Mouse (Mus musculus): ENCODE data around the gene Hdac7.

The Hdac7 gene

DNA sequence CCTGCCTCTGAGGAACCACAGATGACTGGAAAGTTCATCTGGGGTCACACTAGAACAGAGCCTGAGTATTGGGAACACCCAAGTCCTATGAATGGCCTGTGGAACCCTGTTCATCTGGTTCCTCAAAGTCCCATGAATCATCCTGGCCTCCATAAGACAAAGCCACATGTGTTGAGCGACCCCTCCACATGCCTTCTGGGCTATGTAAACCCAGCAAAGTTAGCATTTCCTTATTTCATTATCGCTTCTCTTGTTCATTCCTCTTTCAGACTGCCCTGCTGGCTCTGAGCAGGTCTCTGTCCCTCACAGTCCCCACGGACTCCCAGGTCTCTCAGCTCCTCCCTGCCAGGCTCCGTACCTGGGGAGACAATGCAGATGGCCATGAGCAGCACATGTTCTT is 14.1 kb upstream of the Hdac7 start:
- DNase-seq (ENCODE audit: low read depth in 1 of 2, low spot score in 2 of 2) = no peak

DNA sequence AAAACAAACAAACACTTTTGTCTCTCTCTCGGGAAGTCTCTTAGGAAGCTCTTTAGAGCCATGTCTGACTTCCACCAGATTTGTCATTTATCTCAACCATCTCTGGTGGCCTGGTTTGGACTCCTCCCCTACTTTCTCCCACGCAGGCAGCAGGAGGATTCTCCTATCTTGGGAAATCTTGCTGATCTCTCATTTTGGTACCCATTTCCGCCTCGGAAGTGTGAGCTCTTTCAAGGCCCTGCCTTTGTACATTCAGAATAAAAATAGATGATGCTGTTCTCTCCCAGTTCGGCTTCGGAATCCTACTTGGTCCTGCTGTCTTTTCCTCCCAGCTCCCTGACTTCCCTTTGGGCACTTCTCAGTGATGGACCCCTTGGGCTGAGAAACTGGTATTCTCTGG is 10.2 kb upstream of the Hdac7 start:
- no peak for DNase-seq (ENCODE audit: low read depth in 1 of 2, low spot score in 2 of 2)

DNA sequence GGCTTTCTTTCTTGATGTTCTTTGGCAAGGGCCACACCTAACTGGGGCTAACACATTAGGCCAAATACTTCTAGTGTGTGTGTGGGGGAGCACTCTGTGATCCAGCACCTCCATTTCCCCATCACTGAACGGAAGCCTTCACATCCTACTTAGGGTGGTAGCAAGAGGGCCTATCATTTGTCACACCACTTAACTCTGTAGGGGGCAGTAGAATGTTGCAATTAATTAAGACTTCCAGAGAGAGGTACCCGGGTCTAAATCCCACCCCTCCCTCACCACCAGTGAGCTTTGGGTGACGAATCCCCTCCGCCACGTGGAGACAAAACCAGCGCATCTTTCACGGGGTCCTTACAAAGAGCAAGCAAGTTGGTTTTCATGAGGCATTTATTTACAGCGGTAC is 9.8 kb upstream of the Hdac7 start:
- DNase-seq (ENCODE audit: low read depth in 1 of 2, low spot score in 2 of 2) = no peak

DNA sequence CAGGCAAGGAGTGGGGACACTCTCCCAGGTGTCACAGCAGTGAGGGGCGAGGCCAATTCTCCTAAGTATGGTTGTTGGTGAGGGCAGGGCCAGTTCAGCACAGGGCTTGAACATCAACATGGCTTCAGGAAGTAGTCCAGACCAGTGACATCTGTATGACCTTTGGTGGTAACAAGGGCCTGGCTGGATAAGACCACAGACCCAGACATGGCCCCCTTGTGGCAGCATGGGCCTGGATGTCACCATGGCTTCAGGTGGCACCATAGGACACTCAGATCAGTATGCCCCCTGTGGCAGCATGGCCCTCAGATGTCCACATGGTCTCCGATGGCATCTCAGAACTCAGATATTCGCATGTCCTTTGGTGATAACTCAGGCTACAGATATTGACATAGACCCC is 8.0 kb upstream of the Hdac7 start:
- no peak for DNase-seq (ENCODE audit: low read depth in 1 of 2, low spot score in 2 of 2)

DNA sequence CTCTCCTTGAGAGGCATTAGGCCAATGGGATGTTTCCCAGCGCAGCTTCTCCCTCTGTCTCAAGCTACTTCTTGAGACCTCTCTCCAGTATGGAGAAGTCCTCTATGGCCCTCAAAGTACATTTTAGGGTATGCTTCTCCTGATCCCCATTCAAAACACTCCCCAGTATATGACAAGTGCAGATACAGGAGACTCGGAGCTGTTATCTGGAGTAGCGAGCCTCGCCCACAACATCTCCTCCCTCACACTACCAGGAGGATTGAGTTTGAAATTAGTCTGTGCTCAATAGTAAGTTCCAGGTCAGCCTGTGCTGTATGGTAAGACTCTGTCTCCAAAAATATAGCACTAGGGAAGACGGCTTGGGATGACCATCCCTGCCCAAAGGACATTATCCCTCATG is 6.7 kb upstream of the Hdac7 start:
- no peak for DNase-seq (ENCODE audit: low read depth in 1 of 2, low spot score in 2 of 2)

- no peak for DNase-seq (ENCODE audit: low read depth in 1 of 2, low spot score in 2 of 2)
Observed at GRCm38 (mm10) chr15:97850441-97850840, 6.1 kb upstream of the Hdac7 start.

- peak; percentile 70 to 75 for DNase-seq (ENCODE audit: low read depth in 1 of 2, low spot score in 2 of 2)
Observed at GRCm38 (mm10) chr15:97849116-97849911, 5.0 kb upstream of the Hdac7 start.

- no peak for DNase-seq (ENCODE audit: low read depth in 1 of 2, low spot score in 2 of 2)
Observed at GRCm38 (mm10) chr15:97847866-97848265, 3.6 kb upstream of the Hdac7 start.

DNA sequence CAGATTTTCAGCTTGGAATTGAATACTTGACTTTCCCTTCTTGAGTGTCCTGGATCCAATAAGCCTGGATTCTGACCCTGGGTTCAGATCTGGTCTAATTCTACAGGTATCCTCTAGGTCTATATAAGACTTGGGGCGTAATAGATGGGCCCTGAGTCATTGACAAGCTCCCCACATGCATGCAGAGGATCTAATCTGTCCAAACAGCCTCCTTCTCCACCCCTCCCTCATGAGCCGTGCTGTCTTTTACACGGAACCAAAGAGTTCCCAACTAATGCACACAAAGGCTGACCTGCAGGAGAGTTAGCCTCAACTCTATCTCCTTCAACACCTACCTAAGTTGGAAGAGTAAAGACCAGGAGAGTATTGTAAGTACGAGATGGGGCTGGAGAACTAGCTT is 3.0 kb upstream of the Hdac7 start:
- DNase-seq (ENCODE audit: low read depth in 1 of 2, low spot score in 2 of 2) = no peak

GRCm38 (mm10) chr15:97846121-97846882 is 2.0 kb upstream of the Hdac7 start:
- no peak for DNase-seq (ENCODE audit: low read depth in 1 of 2, low spot score in 2 of 2)

- DNase-seq (ENCODE audit: low read depth in 1 of 2, low spot score in 2 of 2) = no peak
Observed at GRCm38 (mm10) chr15:97843247-97843651, 1.1 kb downstream of the Hdac7 start.

GRCm38 (mm10) chr15:97842058-97842457 is 2.2 kb downstream of the Hdac7 start:
- DNase-seq (ENCODE audit: low read depth in 1 of 2, low spot score in 2 of 2) = no peak

- DNase-seq (ENCODE audit: low read depth in 1 of 2, low spot score in 2 of 2) = no peak
Observed at GRCm38 (mm10) chr15:97841383-97841782, 2.9 kb downstream of the Hdac7 start.

DNA sequence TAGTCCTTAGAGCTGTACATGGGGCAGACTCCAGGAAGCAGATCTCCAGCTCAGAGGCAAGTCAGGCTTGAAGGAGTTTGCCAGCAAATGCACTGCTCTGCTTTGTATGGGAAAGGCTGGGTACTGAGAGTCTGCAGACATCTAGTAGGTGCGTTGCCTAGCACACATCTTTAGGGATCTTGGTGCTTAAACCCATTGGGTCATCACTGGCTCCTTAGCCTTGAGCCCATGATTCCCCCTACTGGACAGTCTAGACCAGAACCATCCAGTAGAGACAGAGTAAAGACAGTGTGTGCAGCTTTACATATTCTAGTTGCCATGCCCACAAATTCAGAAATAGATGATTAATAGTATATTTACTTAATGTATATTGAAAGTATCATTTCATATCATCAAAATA is 3.5 kb downstream of the Hdac7 start:
- DNase-seq (ENCODE audit: low read depth in 1 of 2, low spot score in 2 of 2) = no peak

- no peak for DNase-seq (ENCODE audit: low read depth in 1 of 2, low spot score in 2 of 2)
Observed at GRCm38 (mm10) chr15:97839991-97840455, 4.3 kb downstream of the Hdac7 start.

DNA sequence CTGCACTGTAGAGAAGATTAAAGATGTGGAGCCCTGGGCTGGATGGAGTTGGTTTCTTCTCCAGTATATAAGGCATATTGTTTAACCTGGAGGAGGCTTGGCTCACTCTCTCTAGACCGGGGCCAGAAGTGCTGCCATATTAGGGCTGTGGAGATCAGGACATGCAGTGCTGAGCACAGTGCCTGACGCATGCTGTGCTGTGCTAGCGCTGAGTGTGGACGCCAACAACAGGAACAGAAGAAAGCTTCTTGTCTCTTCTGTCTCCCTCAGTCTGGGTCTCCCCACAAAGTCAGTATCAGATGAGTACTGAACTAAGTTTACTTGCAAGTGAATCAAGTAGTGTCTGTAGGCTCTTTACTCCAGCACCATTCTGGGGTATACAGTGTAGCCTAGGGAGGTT is 4.8 kb downstream of the Hdac7 start:
- DNase-seq (ENCODE audit: low read depth in 1 of 2, low spot score in 2 of 2) = no peak

DNA sequence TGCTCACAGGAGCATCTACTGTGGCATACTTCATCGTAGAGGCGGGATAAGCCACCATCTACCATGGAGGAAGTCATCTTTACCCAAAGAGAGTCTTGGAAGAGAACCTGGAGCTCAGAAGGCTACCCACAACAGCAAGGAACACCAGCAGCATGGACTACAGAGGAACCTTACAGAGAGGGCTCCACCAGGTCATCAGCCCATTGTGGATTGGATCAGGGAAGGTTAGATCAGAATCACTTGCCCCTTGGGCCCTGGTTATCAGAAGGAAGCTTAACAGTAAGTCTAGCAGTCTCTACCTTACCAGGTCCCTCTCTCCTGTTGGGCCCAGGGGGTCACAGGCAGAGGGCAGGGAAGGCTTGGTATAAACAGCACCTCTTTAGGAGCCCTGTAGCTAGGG is 5.3 kb downstream of the Hdac7 start:
- DNase-seq (ENCODE audit: low read depth in 1 of 2, low spot score in 2 of 2) = no peak

DNA sequence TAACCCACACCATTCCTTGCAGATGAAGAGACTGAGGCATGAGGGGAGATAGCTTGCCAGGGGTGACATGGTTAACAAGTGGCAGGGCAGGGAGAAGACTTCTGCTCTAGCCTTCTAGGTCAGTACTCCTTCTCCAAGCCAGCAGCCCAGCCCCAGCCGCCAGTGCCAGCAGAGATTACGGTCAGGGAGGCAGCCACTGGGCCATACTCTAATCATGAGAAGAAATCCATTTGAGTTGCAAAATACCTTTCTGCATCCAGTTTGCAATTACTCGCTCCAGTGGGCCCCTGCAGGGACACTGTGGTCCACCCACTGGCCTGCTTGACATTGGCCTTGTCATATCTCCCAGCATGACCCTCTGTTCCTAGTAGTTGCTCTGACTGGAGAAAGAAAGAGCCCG is 5.9 kb downstream of the Hdac7 start:
- no peak for DNase-seq (ENCODE audit: low read depth in 1 of 2, low spot score in 2 of 2)

GRCm38 (mm10) chr15:97837491-97838061 is 6.7 kb downstream of the Hdac7 start:
- no peak for DNase-seq (ENCODE audit: low read depth in 1 of 2, low spot score in 2 of 2)

- no peak for DNase-seq (ENCODE audit: low read depth in 1 of 2, low spot score in 2 of 2)
Observed at GRCm38 (mm10) chr15:97836894-97837247, 7.4 kb downstream of the Hdac7 start.

- no peak for DNase-seq (ENCODE audit: low read depth in 1 of 2, low spot score in 2 of 2)
Observed at GRCm38 (mm10) chr15:97836153-97836893, 8.0 kb downstream of the Hdac7 start.
